Mouse (Mus musculus): Measurements from ENCODE around the gene Avpr1a. TPM values are rescaled to one million over a fixed set of nuclear protein-coding genes. Genes with fewer than 3 reads are reported as not detected.

Gene Avpr1a
- polyA plus RNA-seq, 1 experiment, result 1.7 TPM

DNA sequence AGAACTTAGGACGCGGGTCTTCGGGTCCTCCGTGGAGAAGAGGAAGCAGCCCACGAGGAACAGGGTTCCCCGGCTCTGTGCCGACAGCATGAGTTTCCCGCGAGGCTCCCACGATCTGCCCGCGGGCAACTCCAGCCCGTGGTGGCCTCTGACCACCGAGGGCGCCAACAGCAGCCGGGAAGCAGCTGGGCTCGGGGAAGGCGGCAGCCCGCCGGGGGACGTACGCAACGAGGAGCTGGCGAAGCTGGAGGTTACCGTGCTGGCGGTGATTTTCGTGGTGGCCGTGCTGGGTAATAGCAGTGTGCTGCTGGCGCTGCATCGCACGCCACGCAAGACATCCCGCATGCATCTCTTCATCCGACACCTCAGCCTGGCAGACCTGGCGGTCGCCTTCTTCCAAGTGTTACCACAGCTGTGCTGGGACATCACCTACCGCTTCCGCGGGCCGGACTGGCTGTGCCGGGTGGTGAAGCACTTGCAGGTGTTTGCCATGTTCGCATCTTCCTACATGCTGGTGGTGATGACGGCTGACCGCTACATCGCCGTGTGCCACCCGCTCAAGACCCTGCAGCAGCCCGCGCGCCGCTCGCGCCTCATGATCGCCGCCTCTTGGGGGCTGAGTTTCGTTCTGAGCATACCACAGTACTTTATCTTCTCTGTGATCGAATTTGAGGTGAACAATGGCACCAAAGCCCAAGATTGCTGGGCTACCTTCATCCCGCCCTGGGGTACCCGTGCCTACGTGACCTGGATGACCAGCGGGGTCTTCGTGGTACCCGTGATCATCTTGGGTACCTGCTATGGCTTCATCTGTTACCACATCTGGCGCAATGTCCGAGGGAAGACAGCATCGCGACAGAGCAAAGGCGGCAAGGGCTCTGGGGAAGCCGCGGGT is 665 bp downstream of the Avpr1a start:
- H3K4me3 ChIP-seq (ENCODE audit: low read depth, low read length), result peak overlapping the region; percentile 60
- H3K27me3 ChIP-seq (ENCODE audit: control insufficient read depth, insufficient read depth, low read length), result peaks cover 8% of the 10 kb centered on the region
- TF ChIP-seq POLR2A (IDR thresholded peaks at IDR 0.05; ENCODE audit: low read depth, low read length), result no peak
- TF ChIP-seq CTCF (IDR thresholded peaks at IDR 0.05; ENCODE audit: extremely low read depth, insufficient read length, insufficient replicate concordance, low read depth, low read length), result no peak
- H3K36me3 ChIP-seq (ENCODE audit: control insufficient read depth, insufficient read depth, low read length), result no peaks in the 10 kb centered on the region
- no peaks in the 10 kb centered on the region for H3K4me1 ChIP-seq (ENCODE audit: control insufficient read depth, insufficient read depth, insufficient read length, low read length)
- 0 out of 2 replicates have a peak overlapping the region, but pooled peaks have one; percentile 20 for H3K27ac ChIP-seq (ENCODE audit: insufficient read depth, low read depth, low read length)
- 4% methylated on average over 70 of the region's 70 CpGs for WGBS

DNA sequence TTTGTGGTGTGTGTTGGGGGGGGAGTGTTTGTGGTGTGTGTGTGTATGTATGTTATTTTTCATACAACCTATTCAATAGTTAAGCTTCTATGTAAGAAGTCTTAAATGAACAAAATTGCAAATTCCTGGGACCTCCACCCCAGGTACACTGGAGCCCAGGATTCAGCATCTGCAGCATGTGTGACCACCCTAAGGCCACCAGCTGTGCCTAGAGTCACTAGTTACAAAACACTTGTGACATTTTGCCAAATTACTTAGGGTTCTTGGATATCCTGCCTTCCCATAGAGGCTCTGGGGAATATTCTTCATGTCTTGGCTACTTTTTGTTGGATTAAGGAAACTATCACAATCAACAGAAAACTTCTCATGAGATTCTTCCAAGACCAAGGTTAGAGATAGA is 1.6 kb downstream of the Avpr1a start:
- H3K27me3 ChIP-seq (ENCODE audit: control insufficient read depth, insufficient read depth, low read length), result peaks cover 8% of the 10 kb centered on the region

DNA sequence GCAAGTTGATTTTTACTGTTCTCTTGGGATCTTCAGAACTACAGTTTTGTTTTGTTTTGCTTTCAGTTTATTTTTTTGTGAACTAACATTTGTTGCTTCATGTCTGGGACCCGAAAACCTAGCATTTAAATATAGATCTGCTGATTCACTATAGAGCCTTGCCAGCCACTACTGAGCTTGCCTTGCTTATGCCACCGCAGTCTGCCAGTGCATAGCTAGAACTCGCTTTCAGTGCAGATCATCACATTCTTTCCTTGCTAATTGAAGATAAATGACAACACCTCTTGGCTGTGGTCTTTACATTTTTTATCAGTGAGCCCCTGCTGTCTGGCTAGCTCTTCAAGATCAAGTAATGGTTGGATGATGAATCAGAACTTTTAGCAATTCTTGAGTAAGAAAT is 5.2 kb downstream of the Avpr1a start:
- 70% methylated on average over 3 of the region's 3 CpGs for WGBS
- Histone ChIP-seq H3K36me3 (ENCODE audit: control insufficient read depth, insufficient read depth, low read length) (no peaks in the 10 kb centered on the region), H3K27me3 (ENCODE audit: control insufficient read depth, insufficient read depth, low read length) (peaks cover 4% of the 10 kb centered on the region), H3K27ac (ENCODE audit: insufficient read depth, low read depth, low read length) (no peak overlapping the region), H3K4me3 (ENCODE audit: low read depth, low read length) (no peak overlapping the region), H3K4me1 (ENCODE audit: control insufficient read depth, insufficient read depth, insufficient read length, low read length) (no peaks in the 10 kb centered on the region)
- TF ChIP-seq CTCF (IDR thresholded peaks at IDR 0.05; ENCODE audit: extremely low read depth, insufficient read length, insufficient replicate concordance, low read depth, low read length), result no peak
- TF ChIP-seq POLR2A (IDR thresholded peaks at IDR 0.05; ENCODE audit: low read depth, low read length), result no peak

More for the DNA sequence above, 1.6 kb downstream of the Avpr1a start:
- no peak overlapping the region; the same call in 1 of the 2 replicates for H3K4me3 ChIP-seq (ENCODE audit: low read depth, low read length)
- no peaks in the 10 kb centered on the region for H3K4me1 ChIP-seq (ENCODE audit: control insufficient read depth, insufficient read depth, insufficient read length, low read length)
- no peaks in the 10 kb centered on the region for H3K36me3 ChIP-seq (ENCODE audit: control insufficient read depth, insufficient read depth, low read length)
- TF ChIP-seq CTCF (IDR thresholded peaks at IDR 0.05; ENCODE audit: extremely low read depth, insufficient read length, insufficient replicate concordance, low read depth, low read length) (no peak), POLR2A (IDR thresholded peaks at IDR 0.05; ENCODE audit: low read depth, low read length) (no peak)
- no peak overlapping the region for H3K27ac ChIP-seq (ENCODE audit: insufficient read depth, low read depth, low read length)

DNA sequence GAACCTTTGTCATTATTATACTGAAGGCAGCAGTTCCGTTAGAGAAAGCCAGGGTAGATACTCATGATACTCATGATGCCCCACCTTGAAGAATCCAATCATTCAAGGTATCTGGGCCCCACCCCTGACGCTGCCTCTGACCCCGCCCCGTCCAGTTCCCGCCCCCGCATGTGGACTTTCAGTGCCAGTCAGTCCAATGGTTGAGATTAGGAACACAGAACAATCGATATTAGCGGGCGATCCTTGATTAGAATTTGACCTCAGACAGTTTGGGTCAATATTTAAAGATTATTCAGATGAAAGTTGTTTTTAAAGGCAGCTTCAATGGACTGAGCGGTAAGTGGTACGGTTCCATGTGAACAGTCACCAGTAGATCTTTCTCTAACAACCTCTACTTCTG is 7.5 kb downstream of the Avpr1a start:
- Histone ChIP-seq H3K36me3 (ENCODE audit: control insufficient read depth, insufficient read depth, low read length) (no peaks in the 10 kb centered on the region), H3K27ac (ENCODE audit: insufficient read depth, low read depth, low read length) (no peak overlapping the region), H3K27me3 (ENCODE audit: control insufficient read depth, insufficient read depth, low read length) (no peaks in the 10 kb centered on the region), H3K4me3 (ENCODE audit: low read depth, low read length) (no peak overlapping the region), H3K4me1 (ENCODE audit: control insufficient read depth, insufficient read depth, insufficient read length, low read length) (no peaks in the 10 kb centered on the region)
- WGBS, result 57% methylated on average over 11 of the region's 11 CpGs
- TF ChIP-seq POLR2A (IDR thresholded peaks at IDR 0.05; ENCODE audit: low read depth, low read length) (no peak), CTCF (IDR thresholded peaks at IDR 0.05; ENCODE audit: extremely low read depth, insufficient read length, insufficient replicate concordance, low read depth, low read length) (no peak)

DNA sequence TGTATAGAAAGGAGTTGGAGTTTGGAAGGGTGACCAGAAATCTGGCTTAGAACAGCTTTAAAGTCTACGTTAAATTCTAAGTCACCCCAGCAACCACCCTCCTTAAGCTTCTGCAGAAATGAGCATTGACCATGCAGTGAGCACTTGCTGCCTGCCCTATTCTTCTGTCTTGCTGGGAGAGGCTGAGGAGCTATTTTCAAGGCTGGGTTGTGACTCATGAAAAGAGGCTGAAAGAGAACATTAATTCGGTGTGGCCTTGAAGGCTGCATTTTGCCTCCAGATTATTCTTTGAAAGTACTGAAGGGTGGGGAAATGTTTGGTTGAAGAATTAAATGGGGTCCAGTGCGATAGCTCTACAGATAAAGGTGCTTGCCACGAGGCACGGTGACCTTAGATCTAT is 28.5 kb downstream of the Avpr1a start:
- WGBS, result 74% methylated on average over 5 of the region's 5 CpGs
- TF ChIP-seq POLR2A (IDR thresholded peaks at IDR 0.05; ENCODE audit: low read depth, low read length) (no peak), CTCF (IDR thresholded peaks at IDR 0.05; ENCODE audit: extremely low read depth, insufficient read length, insufficient replicate concordance, low read depth, low read length) (no peak)
- Histone ChIP-seq H3K4me3 (ENCODE audit: low read depth, low read length) (no peak overlapping the region), H3K36me3 (ENCODE audit: control insufficient read depth, insufficient read depth, low read length) (no peaks in the 10 kb centered on the region), H3K4me1 (ENCODE audit: control insufficient read depth, insufficient read depth, insufficient read length, low read length) (no peaks in the 10 kb centered on the region), H3K27me3 (ENCODE audit: control insufficient read depth, insufficient read depth, low read length) (no peaks in the 10 kb centered on the region), H3K27ac (ENCODE audit: insufficient read depth, low read depth, low read length) (no peak overlapping the region)

DNA sequence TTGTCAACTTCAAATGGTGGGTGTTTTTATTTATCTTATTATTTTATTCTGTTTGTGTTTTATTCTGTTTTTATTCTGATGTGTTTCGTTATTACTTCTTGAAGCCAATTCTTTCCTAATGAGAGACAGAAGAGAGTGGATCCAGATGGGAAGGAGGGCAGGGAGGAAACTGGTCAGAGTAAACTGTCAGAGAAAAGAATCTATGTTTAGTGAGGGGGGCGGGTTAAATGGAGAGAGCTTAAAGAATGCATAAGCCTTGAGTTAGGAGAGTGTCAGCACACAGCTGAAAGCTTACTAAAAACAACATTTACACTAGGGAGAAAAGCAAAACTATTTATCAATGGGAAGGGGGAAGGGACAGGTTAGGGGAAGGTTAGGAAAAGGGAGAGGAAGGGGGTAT is 50.3 kb downstream of the Avpr1a start:
- Histone ChIP-seq H3K4me1 (ENCODE audit: control insufficient read depth, insufficient read depth, insufficient read length, low read length) (no peaks in the 10 kb centered on the region), H3K4me3 (ENCODE audit: low read depth, low read length) (no peak overlapping the region), H3K36me3 (ENCODE audit: control insufficient read depth, insufficient read depth, low read length) (no peaks in the 10 kb centered on the region), H3K27ac (ENCODE audit: insufficient read depth, low read depth, low read length) (no peak overlapping the region), H3K27me3 (ENCODE audit: control insufficient read depth, insufficient read depth, low read length) (no peaks in the 10 kb centered on the region)
- TF ChIP-seq CTCF (IDR thresholded peaks at IDR 0.05; ENCODE audit: extremely low read depth, insufficient read length, insufficient replicate concordance, low read depth, low read length), result no peak
- no peak for TF ChIP-seq POLR2A (IDR thresholded peaks at IDR 0.05; ENCODE audit: low read depth, low read length)
- WGBS, result 66% methylated on average over 2 of the region's 2 CpGs

DNA sequence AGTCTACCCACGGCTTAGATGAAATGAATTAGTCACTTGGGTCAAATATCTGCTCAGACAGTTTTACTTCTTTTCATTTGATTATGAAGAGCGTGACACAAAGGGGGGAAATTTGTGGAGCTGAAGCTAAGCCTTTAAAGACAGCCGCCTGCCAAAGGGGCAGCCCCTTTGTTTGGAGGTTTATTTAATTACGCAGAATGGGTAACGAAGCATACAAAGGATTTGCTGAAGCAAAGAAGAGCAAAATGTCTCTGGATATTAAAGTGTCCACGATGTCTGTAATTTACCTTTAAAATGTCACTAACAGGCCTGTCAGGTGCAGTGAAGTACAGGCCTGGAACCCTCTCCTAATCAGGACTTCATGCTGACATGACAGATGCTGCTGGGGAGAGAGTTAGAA is 51.0 kb downstream of the Avpr1a start:
- Histone ChIP-seq H3K27ac (ENCODE audit: insufficient read depth, low read depth, low read length) (no peak overlapping the region), H3K4me1 (ENCODE audit: control insufficient read depth, insufficient read depth, insufficient read length, low read length) (no peaks in the 10 kb centered on the region), H3K36me3 (ENCODE audit: control insufficient read depth, insufficient read depth, low read length) (no peaks in the 10 kb centered on the region), H3K4me3 (ENCODE audit: low read depth, low read length) (no peak overlapping the region), H3K27me3 (ENCODE audit: control insufficient read depth, insufficient read depth, low read length) (no peaks in the 10 kb centered on the region)
- TF ChIP-seq POLR2A (IDR thresholded peaks at IDR 0.05; ENCODE audit: low read depth, low read length), result no peak
- no peak for TF ChIP-seq CTCF (IDR thresholded peaks at IDR 0.05; ENCODE audit: extremely low read depth, insufficient read length, insufficient replicate concordance, low read depth, low read length)
- WGBS, result 81% methylated on average over 6 of the region's 6 CpGs

Other genes starting within 250 kb of the Avpr1a start
- gene Ppm1h, start 230.3 kb downstream of the Avpr1a start, polyA plus RNA-seq (2012; rRNA removed), result 14.5 and 14.7 TPM in 2 replicates